Mouse (Mus musculus): ENCODE measurements around the gene Rpap3.

Rpap3 gene

DNA sequence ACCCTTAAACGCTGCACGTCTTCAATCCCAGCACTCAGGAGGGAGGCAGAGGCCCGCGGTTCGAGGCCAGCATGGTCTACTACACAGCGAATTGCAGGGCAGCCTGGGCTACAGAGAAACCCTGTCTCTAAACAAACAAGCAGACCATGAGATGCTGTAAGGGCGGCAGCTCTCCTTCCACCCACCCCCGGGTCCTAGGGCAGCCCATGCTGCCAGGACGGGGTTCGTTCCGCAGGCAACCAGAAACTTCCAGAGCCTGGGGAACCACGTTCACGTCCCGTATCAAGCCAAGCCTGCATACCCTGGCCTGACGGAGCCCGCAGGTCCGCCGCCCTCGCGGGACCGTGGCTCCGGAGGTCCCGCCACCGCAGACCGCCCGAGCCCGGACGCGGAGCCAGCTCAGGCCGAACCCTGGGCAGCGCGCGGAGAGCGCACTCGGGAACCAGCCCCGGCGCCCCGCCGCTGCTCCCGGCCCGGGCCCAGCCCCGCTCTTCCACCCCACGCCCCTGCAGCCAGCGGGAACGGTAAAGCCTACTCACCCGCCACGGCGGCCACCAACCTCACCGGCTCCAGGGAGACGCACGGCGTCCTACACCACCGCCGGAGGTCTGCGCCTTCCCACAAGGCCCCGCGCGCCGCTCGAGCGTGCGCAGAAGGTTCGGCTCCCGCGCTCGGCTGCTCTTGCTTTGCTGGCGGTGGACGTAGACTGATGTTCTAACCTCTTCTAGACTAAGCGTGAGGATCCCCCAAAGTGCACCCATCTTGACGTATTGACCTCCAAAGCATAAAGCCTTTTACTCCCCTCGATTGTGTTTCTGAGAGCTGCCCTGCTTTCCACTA, at the start of gene Rpap3:
Gene Rpap3, minus strand, starts transcription at position 615 of the 840 bp plus-strand sequence.
- DNase-seq (ENCODE audit: low read depth, low spot score), result peak; percentile 79

DNA sequence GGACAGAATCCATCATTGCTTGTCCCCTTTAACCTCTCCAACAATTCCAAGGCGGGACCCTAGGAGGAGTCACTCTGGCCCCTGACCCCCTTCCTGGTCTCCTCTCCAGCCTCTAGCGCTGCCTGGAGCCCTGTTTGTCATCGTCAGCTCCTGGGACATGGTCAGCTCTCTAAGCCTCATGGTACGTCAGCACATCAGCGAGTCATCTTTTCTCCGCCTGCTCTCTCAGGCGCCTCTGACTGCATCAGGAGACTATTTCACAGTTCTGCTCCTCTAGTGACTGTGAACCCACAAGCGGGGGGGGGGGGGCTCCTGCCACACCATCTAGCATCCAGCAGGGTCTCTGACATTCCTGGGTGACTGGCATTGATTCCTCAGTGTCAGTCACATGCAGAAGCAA, 49.7 kb upstream of the Rpap3 start:
- peak; percentile 83 for DNase-seq (ENCODE audit: low read depth, low spot score)

DNA sequence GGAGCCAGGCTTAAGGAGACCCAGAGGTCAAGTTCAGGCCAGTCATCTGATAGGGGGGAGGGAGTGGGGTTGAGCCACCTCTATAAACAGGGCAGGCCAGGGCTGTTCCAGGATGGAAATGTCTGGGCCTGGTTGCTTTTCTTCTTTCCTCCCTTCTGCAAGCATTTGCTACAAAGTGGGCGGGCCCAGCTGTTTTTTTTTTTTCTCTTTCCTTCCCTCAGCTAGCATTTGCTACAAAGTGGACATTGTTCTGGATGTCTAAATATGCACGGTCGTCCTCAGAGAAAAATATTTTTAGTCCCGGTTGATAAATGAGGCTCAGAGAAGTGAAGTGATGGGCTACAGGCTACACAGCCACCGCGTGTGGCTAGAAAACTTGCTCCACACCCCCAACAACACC, 48.9 kb upstream of the Rpap3 start:
- DNase-seq (ENCODE audit: low read depth, low spot score), result peak; percentile 51

DNA sequence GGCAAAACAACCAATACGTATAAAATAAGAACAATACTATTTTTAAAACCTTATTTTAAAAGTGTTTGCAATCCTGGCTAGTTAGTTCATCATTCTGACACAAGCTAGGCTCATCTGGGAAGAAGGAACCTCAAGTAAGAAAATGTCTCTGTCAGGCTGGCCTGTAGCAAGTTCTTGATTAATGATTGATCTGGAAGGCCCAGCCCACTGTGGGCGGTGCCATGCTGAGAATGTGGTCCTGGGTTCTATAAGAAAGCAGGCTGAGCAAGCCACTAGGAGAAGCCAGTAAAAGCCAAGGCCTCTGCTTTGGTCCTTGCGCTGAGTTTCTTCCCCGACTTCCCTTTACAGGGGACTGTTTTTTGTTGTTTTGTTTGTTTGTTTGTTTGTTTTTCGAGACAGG, 46.9 kb upstream of the Rpap3 start:
- no peak for DNase-seq (ENCODE audit: low read depth, low spot score)

DNA sequence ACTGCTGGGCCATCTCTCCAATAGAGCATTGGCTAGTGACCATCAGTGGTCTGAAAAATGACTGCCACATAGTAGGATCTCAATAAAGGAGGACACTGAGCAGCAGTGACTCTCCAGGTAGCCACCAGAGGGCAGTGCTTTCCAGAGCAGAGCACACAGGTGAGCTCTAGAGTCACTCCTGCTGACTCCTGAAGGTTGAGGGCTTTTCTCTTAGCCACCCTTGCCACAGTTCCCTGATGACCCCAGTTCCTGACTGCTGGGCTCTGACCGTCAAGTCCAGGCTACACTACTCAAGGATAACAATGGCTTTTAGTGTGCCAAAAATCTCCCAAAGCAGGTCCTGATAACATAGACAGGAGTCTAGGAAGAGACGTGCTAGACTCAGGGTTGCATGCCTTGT, 46.1 kb upstream of the Rpap3 start:
- no peak for DNase-seq (ENCODE audit: low read depth, low spot score)

DNA sequence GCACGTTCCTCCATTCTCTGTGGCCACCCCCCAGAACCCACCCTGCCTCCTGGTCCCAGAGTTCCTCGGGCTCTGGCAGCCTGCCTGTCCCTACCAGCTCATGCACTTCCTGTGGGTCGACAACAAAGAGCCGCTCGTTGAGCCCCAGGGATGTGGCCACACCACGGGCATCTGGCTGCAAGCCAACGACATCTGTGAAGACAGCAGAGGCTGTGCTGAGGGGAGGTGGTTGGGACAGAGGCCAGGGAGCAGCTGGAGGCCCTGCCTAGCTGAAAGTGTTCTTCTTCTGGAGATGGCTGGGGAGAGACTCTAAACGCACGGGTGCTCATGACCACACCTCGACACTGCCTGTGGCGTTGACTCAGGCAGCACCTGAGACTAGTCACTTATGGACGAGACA, 45.1 kb upstream of the Rpap3 start:
- peak; percentile 97 for DNase-seq (ENCODE audit: low read depth, low spot score)

DNA sequence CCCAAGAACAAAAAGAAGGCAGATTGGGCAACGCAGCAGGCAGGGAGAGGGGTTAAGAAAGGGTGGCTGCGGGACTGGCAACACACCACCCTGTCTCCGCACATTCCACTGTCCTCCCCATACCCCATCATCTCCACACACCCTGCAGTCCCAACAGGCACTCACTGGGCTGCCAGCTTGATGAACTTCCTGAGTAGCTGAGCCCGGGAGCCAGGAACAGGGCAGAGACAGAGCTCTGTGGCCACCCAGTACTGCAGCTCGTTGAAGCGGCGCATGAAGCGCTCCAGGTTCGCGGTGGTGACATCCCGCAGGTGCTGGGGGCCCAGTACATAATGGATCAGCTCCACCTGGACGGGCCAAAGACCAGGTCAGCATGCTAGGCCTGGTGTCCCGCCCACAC, 44.2 kb upstream of the Rpap3 start:
- DNase-seq (ENCODE audit: low read depth, low spot score), result no peak

DNA sequence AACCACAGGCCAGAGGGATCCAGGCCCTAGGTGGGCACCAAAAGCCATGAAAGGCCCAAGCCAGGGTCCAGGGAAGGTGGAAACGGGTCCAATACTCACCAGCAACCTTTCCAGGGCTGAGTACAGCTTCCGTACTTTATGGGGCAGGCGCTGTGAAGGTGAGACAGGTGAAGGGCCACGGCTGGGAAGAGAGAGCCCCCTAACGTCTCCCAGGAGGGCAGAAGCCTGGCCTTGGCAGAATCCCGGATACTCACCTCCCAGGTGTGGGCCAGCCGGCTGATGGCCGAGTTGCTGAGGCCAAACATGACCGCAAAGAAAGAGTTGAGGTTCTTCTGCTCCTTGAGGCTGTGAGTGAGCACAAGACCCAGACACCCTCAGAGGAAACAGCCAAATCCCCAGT, 43.8 kb upstream of the Rpap3 start:
- DNase-seq (ENCODE audit: low read depth, low spot score), result no peak

DNA sequence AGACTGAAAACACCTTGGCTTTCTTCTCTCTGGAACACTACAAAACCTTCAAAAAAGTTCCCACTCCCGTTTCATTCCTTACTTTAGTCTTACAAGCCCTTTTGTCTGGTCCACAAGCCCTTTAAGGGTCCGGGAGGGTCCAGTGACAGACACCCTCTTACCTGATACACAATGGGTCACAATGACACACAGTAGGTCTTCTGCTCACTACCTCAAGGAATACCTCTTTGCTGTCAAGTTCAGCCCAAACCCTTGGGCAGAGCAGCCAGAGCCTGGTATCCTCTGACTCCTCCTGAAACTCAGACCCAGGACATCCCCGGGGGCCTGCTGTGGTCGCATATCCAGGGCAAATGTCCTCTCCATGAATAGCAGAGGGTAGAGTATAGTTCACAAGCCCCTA, 43.3 kb upstream of the Rpap3 start:
- no peak for DNase-seq (ENCODE audit: low read depth, low spot score)

DNA sequence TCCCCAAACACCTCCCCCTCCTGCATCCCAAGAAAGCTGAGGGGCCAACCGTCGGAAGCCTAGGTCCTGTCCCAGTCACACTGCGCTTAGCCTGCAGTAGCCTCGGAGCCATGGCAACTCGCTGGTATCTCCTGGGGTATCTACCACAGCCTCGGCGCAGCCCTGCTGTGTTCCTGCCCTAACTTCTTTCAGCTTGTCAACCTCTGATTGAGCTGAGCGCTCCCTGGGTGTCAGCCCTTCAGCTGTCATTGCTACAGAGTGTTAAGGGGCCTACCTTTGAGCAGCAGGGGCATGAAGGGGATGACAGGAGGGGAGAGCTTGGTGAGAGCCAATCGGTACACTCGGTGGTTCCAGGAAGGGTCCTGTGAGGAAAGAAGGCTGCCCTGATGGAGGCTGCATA, 42.7 kb upstream of the Rpap3 start:
- no peak for DNase-seq (ENCODE audit: low read depth, low spot score)

DNA sequence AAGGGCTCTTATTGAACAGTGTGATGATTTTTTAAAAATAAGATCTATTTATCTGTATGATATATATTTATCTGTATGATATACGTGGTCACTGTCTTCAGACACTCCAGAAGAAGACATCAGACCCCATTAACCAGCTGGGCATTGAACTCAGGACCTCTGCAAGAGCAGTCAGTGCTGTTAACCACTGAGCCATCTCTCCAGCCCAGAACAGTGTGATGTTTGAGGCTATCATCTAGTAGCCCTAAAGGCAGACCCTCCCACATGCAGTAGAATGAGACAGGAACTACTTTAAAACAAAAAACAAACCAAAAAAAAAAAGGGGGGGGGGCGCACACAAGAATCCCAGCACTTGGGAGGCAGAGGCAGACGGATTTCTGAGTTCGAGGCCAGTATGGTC, 41.9 kb upstream of the Rpap3 start:
- no peak for DNase-seq (ENCODE audit: low read depth, low spot score)

DNA sequence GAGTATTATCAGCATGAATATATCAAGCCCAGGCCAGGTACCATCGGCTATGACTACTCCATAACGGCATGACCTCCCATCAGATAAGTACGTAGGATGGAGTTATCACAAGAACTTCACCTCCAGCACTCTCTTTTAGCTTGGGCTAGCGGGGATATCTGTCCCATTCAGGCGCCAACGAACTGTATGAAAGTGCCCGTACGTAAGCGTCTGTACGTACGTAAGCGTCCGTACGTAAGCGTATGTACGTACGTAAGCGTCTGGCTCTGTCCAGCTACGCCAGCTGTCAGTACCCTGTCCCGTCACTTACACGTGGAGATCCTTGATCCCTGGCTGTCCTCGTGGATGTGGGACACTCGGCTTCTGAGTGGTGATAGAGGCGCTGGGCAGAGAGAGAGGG, 41.1 kb upstream of the Rpap3 start:
- no peak for DNase-seq (ENCODE audit: low read depth, low spot score)

DNA sequence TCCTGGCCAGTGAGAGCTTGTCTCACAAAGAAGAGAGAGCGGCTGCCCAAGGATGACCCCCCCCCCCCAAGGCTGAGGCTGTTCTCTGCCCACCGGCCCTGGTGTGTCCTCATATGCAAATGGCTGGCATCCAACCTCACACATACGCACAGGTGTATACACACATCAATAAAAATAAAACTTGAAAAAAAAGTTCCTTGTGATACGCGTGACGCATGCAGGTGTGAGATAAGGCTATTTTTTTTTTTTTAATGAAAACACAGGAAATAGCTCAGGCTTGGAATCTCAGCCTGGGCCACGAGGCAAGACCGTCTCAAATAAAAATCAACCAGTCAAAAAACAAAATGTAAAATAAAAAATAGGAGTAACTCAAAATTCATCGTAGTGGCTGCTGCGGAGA, 40.7 kb upstream of the Rpap3 start:
- no peak for DNase-seq (ENCODE audit: low read depth, low spot score)

DNA sequence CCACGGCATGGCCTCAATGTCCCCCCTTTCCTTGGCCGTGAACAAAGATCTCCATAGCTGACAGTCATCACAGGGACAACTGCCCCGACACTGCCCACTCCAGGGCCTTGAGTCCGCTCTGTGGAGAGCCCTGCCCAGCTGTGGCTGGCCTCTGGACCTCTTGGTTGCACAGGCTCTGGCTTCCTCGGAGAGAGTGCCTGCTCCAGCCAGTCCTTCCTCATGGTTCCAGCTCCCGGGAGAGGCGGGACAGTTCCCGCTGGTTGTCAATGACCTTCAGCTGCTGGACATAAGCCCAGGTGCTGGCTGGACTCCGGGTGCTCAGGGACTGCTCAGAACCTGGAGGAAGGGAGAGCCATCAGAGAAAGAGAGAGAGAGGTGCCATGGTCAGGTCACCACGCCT, 39.7 kb upstream of the Rpap3 start:
- DNase-seq (ENCODE audit: low read depth, low spot score), result no peak

DNA sequence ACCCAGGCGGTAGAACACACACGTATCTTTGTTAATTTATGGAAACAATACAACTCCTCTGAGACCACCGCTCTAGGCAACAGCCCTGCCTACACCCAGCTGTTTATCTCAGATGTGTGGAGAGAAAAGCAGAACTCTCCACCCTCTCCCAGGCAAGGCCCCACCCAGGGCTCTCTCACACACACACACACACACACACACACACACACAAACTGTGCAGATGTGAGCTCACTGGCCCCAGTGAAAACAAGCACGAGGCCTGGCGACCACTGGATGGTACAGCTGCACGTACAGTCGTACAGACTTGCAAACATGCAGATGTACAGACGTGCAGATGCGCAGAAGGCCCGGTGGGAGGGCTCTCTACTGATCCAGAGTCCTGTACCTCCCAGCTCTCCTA, 39.3 kb upstream of the Rpap3 start:
- no peak for DNase-seq (ENCODE audit: low read depth, low spot score)

DNA sequence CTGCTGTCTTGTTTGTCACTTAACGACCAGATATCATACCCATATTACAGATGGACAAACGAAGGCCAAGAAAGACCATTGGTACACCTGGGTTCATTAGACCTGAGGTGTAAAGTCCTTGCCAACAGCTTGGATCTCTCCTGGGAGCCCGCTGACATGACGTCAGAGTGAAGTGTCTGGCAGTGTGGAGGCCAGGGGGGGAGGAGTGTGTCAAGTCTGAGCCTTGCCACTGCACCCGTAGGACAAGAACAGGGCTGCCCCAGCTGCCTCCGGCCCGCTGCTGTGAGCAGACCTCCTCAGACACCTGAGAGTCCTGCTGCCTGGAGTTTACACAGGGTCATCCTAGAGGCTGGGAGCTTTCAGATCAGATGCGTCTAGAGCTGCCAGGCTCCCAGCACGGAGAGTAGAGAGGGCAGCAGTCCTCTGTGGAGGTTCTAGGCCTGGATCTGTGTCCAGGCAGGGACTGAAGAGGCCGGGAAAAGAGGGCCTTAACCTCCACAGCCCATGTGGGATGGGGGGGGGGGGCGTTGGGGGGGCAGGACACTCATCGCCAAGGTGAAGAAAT, 38.4 kb upstream of the Rpap3 start:
- no peak for DNase-seq (ENCODE audit: low read depth, low spot score)

DNA sequence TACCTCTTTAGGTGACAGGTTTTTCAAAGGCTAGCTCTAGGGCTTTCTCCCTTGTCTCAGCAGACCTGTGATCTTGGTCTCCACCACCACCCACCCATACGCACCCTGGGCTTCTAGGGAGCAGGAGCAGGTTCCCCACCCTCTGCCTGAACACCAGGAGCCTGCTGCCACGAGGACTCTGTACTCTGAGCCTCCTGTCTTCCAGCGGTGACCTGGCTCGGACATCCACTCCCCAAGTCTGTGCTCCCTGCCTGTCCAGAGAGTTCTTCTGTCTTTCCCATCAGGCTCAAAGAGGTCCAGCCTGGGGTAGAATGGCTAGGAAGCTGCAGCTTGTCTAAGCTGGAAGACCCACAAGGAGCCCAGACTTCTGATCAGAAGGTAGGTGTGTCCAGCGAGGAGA, 37.6 kb upstream of the Rpap3 start:
- no peak for DNase-seq (ENCODE audit: low read depth, low spot score)

DNA sequence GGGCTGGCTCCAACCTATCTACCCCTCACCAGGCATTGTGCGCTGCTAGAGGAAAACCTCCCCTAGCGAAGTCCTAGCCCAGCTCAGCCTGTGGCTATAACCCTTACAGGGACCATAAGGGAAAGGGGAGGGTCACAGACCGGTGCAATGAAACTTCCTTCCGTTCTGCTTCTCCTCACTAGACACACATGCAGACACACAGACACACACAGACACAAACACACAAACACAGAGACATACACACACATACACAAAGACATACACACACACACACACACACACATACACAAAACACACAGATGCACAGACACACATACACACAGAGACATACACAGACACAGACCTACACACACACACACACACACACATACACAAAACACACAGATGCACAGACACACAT, 37.0 kb upstream of the Rpap3 start:
- no peak for DNase-seq (ENCODE audit: low read depth, low spot score)

DNA sequence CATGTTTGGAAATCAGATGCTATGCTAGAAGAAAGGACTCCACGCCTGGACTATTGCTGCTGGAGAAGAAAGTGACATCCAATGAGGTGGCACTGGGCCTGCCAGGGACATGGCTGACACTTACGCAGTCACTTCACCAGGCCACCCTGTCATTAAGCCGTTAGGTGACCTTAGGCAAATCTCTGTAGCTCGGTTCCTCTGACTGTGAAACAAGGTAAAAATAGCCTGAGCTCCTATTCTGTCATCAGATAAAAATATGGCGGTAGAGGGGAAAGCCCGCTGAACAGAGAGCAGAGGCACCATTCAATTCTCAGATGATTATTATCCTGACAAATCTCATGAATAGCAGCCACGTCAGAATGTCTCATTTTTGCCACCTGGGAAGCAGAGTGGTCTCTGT, 36.4 kb upstream of the Rpap3 start:
- DNase-seq (ENCODE audit: low read depth, low spot score), result no peak

DNA sequence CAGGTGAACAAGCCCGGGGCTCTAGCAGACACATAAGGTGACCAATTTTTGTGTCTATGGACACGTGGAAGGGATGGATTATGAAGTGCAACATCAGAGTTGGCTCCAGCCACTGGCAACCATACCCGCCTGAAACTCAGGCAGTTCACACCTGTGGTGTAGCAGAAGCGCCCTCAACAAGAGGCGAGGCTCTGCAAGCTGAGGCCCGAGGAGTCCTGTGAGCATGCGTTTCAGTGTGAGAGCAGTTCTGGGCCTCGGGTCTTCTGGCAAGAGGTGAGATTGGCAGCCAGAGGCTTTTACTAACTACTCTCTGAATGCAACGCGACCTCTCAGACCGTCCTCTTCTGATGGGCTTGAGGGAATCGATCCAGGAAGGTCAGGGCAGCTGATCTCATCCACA, 36.0 kb upstream of the Rpap3 start:
- DNase-seq (ENCODE audit: low read depth, low spot score), result no peak

DNA sequence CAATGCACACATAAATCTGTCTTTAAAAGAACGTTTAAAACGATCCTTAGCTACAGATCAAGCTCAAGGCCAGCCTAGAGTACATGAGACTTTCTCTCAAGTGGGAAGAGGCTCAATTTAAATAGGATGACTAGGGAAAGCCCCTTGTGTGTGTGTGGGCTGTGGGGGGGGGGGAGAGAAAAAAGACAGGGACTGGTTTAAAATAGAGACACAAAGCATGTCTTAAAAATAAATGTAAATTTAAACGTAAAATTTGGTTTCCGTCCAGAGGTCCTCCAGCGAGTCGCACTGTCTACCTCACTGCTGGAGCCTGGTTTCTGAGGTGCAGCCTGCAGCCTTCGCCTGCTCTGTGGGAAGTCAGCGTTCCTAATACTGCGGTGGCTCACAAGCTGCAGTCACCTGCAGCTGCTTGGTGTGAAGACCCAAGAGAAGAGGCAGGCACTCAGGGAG, 34.7 kb upstream of the Rpap3 start:
- DNase-seq (ENCODE audit: low read depth, low spot score), result no peak

DNA sequence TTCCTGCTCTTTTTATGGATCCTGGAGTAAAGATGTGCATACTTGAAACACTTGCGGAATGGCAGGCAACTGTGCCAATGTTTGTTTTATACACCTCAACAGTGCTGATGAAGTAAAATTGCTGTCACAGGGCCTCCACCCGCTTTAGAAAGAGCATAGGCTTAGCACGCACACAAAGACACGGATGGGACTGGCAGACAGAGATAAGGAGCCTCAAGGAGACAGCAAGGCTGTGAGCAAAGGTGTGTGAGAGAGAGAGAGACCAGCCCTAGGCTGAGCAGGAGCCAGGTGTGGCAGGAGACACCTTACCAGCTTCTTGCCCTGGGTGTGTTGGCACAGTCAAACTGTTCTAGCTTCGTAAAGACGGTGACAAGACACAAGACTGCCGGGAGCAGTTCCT, 33.3 kb upstream of the Rpap3 start:
- DNase-seq (ENCODE audit: low read depth, low spot score), result no peak

DNA sequence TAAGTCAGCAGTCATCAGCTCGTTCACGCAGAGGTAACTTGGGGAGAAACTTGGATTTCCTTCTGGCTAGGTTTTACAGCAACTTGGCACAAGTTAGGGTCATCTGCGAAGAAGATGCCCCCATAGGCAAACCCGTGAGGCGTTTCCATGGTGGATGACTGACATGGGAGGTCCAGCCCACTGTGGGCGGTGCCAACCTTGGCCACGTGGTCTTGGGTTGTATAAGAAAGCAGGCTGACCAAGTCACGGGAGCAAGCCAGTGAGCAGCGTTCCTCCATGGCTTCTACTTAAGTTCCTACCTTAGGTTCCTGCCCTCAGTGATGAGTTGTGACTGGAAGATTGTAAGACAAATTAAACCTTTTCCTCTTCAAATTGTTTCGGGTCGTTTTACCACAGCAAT, 26.4 kb upstream of the Rpap3 start:
- DNase-seq (ENCODE audit: low read depth, low spot score), result no peak

DNA sequence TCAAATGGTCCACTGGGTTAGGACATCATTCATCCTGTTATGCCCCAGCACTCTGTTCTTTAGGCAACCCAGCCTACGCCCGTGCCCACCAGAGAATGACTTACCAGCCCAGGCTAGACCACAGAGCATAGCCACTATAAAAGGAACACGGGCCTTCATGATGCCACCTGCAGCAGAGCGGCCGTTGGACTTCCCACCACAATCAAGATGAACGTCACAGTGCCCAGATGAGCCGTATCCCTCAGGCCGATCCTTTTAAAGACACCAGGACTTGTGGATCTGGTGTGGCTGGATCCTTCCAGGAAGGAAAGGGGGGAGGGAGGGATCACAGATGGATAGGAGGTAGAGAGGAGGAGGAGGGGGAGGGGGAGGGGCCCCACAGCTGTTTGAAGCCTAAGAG, 25.5 kb upstream of the Rpap3 start, which contains the start of gene Endou:
Gene Endou, minus strand, starts transcription at position 229 of the 400 bp plus-strand sequence.
- DNase-seq (ENCODE audit: low read depth, low spot score), result no peak
